Mouse (Mus musculus) brain, embryonic 14.5 days (tissue): ENCODE data around the gene Plxdc1. TPM values are rescaled to one million over a fixed set of nuclear protein-coding genes. Genes with fewer than 3 reads are reported as not detected.
A peak's percentile ranks its signal among the peaks of the same experiment; 100 is the strongest.

Experiments used
- DNase-seq: peaks from one replicate; pipeline ENCODE4 v3.0.0-alpha.2; 2011; ENCODE audit warnings: low read depth
- CTCF ChIP-seq: fragments of 200-500 bp; IDR thresholded peaks from 2 replicates; pipeline ENCODE4 v1.5.1; 2012; ENCODE audit warnings: inconsistent platforms, mild to moderate bottlenecking, moderate library complexity, borderline replicate concordance; ENCODE audit not compliant: insufficient read depth, insufficient read length; ENCODE audit errors: extremely low read depth
- POLR2A ChIP-seq: fragments of 200-500 bp; IDR thresholded peaks from 2 replicates; pipeline ENCODE4 v1.6.1; 2012; ENCODE audit warnings: mild to moderate bottlenecking, inconsistent platforms, borderline replicate concordance; ENCODE audit not compliant: poor library complexity, insufficient read depth, insufficient read length, severe bottlenecking; ENCODE audit errors: extremely low read depth
- polyA plus RNA-seq: library from polyadenylated mRNA; depleted of rRNA; stranded (reverse); fragments of >200 nt; gene quantifications from 2 replicates; pipeline ENCODE4 v1.2.3, GENCODE M21; 2012

Gene Plxdc1
- polyA plus RNA-seq, 1 experiment, result 0.90 TPM

GRCm38 (mm10) chr11:97982721-97983120, 3.5 kb downstream of the Plxdc1 start:
- TF ChIP-seq POLR2A, result no peak
- TF ChIP-seq CTCF, result no peak
- no peak for DNase-seq

GRCm38 (mm10) chr11:97980531-97980966, 5.7 kb downstream of the Plxdc1 start:
- DNase-seq, result peak; percentile 33
- TF ChIP-seq POLR2A (no peak), CTCF (no peak)

GRCm38 (mm10) chr11:97979824-97980495, 6.3 kb downstream of the Plxdc1 start:
- no peak for DNase-seq
- no peak for TF ChIP-seq CTCF
- TF ChIP-seq POLR2A, result no peak

- TF ChIP-seq POLR2A (no peak), CTCF (no peak)
- no peak for DNase-seq
Measured at GRCm38 (mm10) chr11:97978392-97978791, 7.9 kb downstream of the Plxdc1 start.

- no peak for TF ChIP-seq CTCF
- no peak for TF ChIP-seq POLR2A
- DNase-seq, result no peak
Measured at GRCm38 (mm10) chr11:97977797-97978196, 8.4 kb downstream of the Plxdc1 start.

- DNase-seq, result no peak
- TF ChIP-seq POLR2A (no peak), CTCF (no peak)
Measured at GRCm38 (mm10) chr11:97974746-97975145, 11.5 kb downstream of the Plxdc1 start.

GRCm38 (mm10) chr11:97974141-97974540, 12.1 kb downstream of the Plxdc1 start:
- DNase-seq, result no peak
- TF ChIP-seq CTCF (no peak), POLR2A (no peak)

- no peak for TF ChIP-seq POLR2A
- no peak for TF ChIP-seq CTCF
- DNase-seq, result no peak
Measured at GRCm38 (mm10) chr11:97972434-97972833, 13.8 kb downstream of the Plxdc1 start.

- peak; percentile 72 for DNase-seq
- TF ChIP-seq CTCF (no peak), POLR2A (no peak)
Measured at GRCm38 (mm10) chr11:97971232-97971631, 15.0 kb downstream of the Plxdc1 start.

- TF ChIP-seq CTCF, result no peak
- no peak for TF ChIP-seq POLR2A
- DNase-seq, result no peak
Measured at GRCm38 (mm10) chr11:97970771-97971170, 15.5 kb downstream of the Plxdc1 start.

- no peak for DNase-seq
- TF ChIP-seq CTCF (no peak), POLR2A (no peak)
Measured at GRCm38 (mm10) chr11:97968385-97968784, 17.9 kb downstream of the Plxdc1 start.

- no peak for TF ChIP-seq POLR2A
- TF ChIP-seq CTCF, result no peak
- peak; percentile 74 for DNase-seq
Measured at GRCm38 (mm10) chr11:97967114-97967513, 19.1 kb downstream of the Plxdc1 start.
